Mouse (Mus musculus): ENCODE data around the gene Nudt3. TPM values are rescaled to one million over a fixed set of nuclear protein-coding genes. Genes with fewer than 3 reads are reported as not detected.

The Nudt3 gene
- 275 and 475 TPM in 2 replicates for polyA plus RNA-seq (2021; fragmentation: Nextera tagmentation)
- long read RNA-seq, experiment 1, transcript Nudt3-201 (5 exons, 2,223 nt) = major isoform, 17 of 248 reads
- long read RNA-seq, experiment 1, transcript Nudt3-203 (5 exons, 996 nt) = minor isoform, 8 of 248 reads
- long read RNA-seq, experiment 1, partial matches to known transcripts = 1 of 248 reads
- long read RNA-seq, experiment 1, other reads (novel, unspliced or antisense) = 221 of 248 reads
- long read RNA-seq, experiment 2, transcript Nudt3-201 (5 exons, 2,223 nt) = major isoform, 97 of 179 reads
- long read RNA-seq, experiment 2, transcript Nudt3-203 (5 exons, 996 nt) = minor isoform, 25 of 179 reads
- long read RNA-seq, experiment 2, partial matches to known transcripts = 0 of 179 reads
- long read RNA-seq, experiment 2, other reads (novel, unspliced or antisense) = 50 of 179 reads

DNA sequence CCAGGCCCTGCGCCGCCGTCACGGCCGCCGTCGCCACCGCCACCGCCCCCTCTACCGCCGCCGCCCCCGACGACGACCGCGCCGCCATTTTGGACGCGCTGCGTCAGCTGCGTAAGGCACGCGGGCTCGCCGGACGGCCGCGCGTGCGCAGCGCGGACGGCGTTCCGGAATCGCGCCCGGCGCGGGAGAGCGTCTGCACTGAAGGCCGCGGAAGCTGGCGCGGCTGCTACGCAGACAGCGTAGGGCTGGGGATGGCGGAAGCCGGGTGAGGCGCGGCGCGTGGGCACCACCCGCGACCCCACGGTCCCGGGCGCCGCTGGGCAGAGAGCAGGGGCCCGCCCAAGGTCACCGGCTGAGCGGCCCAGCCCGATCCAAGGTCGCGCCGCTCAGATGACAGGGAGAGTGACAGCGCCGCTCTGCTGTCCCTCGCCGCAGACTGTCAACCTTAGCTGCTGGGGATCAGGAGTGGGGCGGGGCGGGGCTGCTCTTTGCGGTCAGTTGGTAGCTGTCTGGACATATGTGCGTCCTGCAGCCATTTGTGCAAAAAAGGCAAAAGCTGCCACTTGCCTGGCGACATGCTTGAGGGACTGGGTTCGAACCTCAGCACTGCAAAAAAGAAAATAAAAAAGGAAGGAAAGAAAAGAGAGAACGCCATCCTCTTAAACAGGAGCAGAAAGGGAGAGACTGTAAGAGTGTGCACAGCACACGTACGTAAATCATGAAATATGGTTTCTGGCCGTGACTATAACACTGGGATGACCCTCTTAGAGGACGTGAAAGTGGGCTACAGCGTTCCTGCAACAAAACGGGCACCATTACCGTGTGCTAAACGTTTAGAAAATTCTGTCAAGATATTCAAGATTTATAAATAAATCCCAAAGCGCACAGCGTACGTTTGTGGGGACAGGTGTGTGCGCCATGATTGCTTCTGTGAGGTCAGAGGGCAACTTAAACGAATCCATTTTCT, at the start of gene Nudt3:
Gene Nudt3 (minus strand): TSS at position 136 of the 967 bp plus-strand sequence.

DNA sequence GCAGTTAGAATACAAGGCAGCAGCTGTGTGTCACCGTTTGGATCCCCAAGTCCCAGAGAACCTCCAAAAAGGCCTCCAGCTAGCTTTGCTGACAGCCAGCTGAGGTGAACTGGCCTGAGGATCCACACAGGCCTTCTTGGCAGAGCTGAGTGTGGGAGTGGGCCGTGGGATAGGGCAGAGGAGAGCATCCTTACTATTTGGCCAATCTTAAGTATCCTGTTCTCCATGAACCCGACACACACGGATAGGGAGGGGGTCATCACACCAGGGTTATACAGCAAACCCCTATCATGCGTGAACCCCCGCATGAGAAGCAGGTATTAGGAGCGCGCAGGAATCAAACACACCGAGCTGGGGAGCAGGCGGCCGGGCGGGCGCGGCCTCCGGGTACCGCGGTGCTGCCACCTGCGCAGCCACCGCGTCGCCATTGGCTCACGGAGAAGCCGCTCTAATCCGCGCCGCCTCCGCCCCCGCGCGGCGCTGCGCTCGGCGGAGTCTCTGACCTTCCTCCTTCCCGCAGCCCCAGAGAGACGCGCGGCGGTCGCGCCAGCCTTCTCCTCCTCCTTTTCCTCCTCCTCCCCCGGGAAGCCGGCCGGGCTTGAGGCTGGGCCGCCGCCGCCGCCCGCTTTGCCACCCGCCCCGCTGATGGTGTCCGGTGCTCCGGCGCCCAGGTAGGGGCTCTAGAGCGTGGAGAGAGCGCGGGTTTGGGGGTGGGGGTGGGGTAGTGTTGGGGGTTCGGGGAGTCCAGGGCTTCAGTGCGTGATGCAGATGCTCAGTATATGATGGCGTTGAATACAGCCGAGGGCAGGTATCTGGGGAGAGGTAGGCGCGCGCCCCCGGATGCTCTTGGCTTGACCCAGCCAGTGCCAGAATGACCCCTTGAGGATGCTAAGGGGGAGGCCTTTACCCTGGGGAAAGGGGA, 32.1 kb upstream of the Nudt3 start, which contains the start of gene Pacsin1:
Gene Pacsin1 (plus strand): TSS at position 421 of the 922 bp plus-strand sequence.

DNA sequence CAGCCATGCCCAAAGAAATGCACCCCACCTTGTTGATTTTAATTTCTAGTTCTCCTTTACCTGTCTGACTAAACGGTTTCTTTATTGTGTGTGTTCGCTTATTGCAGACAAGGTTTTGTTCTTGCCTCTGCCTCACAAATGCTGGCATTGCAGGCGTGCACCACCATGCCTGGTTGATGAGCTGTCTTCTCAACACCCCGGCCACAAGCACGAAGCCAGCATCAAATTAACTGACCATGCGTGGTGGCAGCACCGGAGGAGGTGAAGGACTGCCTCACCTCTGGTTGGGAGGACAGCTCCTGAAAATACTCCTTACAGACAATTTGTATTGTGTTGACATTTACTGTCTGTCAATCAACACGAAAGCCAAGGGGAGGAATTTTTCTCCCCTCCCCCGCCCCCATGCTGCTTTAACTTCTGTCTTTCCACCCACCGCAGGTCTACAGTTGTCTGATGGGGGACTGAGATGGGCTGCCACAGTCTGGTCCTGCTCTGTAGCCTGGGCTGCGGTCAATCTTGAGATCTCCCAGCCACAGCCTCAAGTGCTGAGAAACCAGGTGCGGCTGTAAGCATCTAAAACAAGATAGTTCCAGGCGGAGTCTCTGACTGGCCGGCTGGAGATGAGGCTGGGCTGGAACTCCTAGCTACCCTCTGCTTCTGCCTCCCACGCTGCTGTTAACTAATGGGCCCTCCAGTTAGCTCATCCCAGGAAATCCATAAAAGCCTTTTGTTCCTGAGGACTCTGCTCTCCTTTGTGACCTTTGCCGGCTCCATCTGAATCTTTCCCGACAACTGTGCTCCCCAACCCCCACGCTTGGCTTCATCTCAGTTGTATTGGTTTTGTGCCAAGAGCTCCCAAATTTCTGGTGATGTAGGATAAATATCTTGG, 13.1 kb upstream of the Nudt3 start, which contains the start of gene Rps10:
Gene Rps10 (minus strand): TSS at position 538 of the 889 bp plus-strand sequence.

DNA sequence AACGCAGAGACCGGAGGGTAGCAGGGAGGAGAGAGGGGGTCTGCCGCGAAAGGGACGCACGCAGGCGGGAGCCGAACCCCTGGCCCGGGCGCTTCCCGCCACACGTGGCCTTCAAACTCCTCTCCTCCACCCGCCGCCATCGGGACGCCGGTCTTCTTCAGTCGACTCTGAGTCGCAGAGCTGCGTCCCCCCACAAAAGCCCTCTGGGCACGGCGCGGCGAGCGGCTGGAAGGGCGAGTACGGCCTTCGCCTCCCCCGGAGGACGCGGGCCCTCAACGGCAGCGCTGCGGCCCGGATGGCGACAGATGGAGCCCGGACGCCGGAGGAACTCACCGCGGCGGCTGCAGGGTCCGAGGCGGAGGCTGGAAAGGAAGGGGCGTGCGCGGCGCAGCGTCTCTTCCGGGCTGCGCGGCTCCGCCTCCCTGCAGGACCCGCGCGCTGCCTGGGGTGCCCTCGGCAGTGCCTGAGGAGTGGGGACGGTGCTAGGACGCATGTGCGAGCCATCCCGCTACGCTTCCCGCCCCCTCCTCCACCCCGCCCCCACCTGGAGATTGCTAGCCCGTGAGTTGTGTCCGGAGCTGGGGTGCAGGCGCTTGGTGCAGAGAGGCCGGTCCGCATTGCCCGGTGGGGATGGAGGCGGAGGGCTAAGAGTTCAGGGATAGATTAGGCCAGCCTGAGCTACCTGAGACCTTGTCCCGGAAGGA, 11.7 kb upstream of the Nudt3 start, which contains the start of gene RPS10-NUDT3:
Gene RPS10-NUDT3 (minus strand): TSS at position 352 of the 704 bp plus-strand sequence.

GRCm38 (mm10) chr17:27565163-27565941, 57.9 kb downstream of the Nudt3 start, which contains the start of gene AI413582:
Gene AI413582, minus strand, starts transcription at chr17:27565756.

GRCm38 (mm10) chr17:27556315-27557011, 66.8 kb downstream of the Nudt3 start, which contains the start of gene Hmga1:
Gene Hmga1, plus strand, starts transcription at chr17:27556497.

Other genes starting within 250 kb of the Nudt3 start
- gene Grm4, start 102.1 kb downstream of the Nudt3 start, polyA plus RNA-seq (2021; fragmentation: Nextera tagmentation) = 3.4 and 3.7 TPM in 2 replicates
- 42.7 and 58.3 TPM in 2 replicates for gene Hmga1, start 67.0 kb downstream of the Nudt3 start, polyA plus RNA-seq (2021; fragmentation: Nextera tagmentation)
- 170 and 194 TPM in 2 replicates for gene AI413582, start 57.7 kb downstream of the Nudt3 start, polyA plus RNA-seq (2021; fragmentation: Nextera tagmentation)
- gene RPS10-NUDT3, start 11.7 kb upstream of the Nudt3 start, polyA plus RNA-seq (2021; fragmentation: Nextera tagmentation) = not detected in 2 replicates
- gene Rps10, start 13.2 kb upstream of the Nudt3 start, polyA plus RNA-seq (2021; fragmentation: Nextera tagmentation) = 1,126 and 1,279 TPM in 2 replicates
- 327 and 409 TPM in 2 replicates for gene Pacsin1, start 32.0 kb upstream of the Nudt3 start, polyA plus RNA-seq (2021; fragmentation: Nextera tagmentation)
- gene Spdef, start 105.5 kb upstream of the Nudt3 start, polyA plus RNA-seq (2021; fragmentation: Nextera tagmentation) = 0.08 TPM in 1 of 2 replicates, not detected in the other
- gene D17Wsu92e, start 197.2 kb upstream of the Nudt3 start, polyA plus RNA-seq (2021; fragmentation: Nextera tagmentation) = 19.7 and 23.5 TPM in 2 replicates
- 55.8 and 59.2 TPM in 2 replicates for gene Snrpc, start 214.7 kb upstream of the Nudt3 start, polyA plus RNA-seq (2021; fragmentation: Nextera tagmentation)
- 4.8 and 6.1 TPM in 2 replicates for gene Uhrf1bp1, start 232.9 kb upstream of the Nudt3 start, polyA plus RNA-seq (2021; fragmentation: Nextera tagmentation)

Data from layer of hippocampus, adult 6 months (tissue).